Mouse (Mus musculus): ENCODE data around the gene Orm1.

Orm1 gene

DNA sequence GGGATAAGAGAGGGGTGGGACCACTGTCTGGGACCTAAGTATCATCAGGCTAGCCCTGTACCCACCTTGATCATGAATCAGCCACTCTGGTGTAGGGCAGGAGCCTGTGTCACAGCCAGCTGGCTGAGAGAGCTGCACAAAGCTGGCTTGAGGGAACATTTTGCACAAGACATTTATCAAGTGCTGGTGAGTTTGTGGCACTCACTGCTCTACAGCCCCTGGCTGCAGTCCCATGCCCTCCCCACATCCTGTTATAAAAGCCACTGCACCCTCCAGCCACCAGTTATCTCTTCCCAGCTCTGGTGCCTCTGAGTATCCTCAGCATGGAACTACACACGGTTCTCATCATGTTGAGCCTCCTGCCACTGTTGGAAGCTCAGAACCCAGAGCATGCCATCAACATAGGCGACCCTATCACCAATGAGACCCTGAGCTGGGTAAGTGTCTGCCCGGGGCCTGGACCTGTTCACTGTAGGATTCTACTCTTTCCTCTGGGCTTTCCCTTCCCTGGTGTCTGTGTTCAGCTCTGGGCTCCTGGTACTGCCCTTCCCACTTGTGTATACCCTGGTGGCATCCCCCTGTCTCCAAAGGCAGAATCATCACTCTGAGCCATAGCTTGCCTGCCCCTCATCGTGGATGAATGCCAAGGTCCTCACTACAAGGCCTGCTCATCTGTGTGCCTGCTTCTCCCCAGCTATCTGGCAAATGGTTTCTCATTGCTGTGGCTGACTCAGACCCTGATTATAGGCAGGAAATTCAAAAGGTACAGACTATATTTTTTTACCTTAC is 11.7 kb downstream of the Orm1 start, which contains the start of gene Orm3:
TSS of gene Orm3 (plus strand) at position 286 of the 789 bp plus-strand sequence.
- no peak for DNase-seq (ENCODE audit: low spot score)

DNA sequence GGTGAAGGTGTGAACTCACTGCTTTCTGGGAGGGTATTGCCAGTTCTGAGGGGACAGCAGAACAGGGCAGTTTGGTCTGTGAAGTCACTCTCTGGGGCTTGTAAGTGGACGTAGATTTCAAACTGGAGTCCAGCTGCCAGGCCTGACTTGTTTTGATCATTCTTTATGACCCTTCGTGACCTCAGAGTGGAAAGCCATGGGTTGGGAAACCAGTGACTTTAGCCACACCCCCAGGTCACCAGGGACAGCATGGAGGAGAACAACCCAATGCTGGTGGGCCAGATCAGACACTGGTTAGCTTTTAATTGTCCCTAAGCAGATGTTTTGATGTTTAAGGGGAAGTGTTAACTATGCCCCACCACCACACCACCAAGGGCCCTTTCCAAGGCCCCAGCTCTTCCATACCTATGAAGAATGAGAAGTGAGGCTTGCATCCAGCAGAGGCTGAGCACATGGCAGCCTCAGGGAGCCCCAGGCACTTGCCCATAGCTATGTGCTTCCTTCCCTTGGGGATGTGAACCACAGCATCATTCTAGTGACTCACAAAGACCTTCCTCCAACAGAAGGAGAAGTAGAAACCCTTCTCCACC is 12.7 kb downstream of the Orm1 start:
- no peak for DNase-seq (ENCODE audit: low spot score)

DNA sequence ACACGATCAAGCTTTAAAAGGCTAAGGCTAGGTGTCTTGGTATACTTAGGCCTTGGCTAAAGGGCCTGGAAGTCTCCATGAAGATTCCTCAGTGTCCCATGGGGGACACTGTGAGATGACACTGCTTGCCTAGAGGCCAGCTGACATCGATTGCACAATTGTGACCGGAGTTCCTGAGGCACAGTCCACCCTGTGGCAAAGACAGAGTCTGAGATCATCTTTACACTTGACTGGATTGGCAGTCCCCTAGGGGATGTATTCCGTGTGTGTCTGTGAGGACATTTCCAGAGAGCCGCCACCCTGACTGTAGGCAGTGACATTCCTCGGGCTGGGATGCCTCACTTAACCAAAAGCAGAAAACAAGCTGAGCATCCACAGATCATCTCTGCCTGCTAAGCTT is 15.5 kb downstream of the Orm1 start:
- DNase-seq (ENCODE audit: low spot score), result no peak

DNA sequence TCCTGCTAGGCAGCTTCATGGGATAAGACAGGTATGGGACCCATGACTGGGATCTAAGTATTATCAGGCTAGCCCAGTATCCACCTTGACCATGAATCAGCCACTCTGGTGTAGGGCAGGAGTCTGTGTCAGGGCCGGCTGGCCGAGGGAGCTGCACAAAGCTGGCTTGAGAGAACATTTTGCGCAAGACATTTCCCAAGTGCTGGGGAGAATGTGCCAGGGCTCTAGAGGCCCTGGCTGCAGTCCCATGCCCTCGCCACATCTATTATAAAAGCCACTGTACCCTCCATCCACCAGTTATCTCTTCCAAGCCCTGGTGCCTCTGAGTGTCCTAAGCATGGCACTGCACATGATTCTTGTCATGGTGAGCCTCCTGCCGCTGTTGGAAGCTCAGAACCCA is 17.8 kb downstream of the Orm1 start, which contains the start of gene Orm2:
TSS of gene Orm2 (plus strand) at position 300 of the 400 bp plus-strand sequence.
- no peak for DNase-seq (ENCODE audit: low spot score)

DNA sequence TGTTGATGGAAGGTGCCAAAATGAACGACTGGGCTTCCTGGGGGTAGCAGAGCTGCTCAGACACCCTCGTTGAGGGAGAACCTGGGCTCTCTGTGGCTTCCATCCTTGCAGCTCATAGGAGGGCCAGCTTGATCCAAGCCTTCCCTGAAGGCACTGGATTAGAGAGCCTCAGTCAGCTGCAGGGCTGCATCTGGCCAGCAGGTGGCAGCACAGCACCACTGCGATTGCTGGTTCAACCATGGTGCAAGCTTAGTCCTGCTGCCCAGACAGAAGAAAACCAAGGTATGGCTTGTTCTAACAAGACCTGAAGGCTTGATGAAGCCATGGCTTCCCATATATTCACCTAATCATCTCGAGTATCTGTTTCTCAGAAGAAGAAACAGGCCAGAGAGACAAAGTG is 24.2 kb downstream of the Orm1 start:
- DNase-seq (ENCODE audit: low spot score), result peak; percentile 87

DNA sequence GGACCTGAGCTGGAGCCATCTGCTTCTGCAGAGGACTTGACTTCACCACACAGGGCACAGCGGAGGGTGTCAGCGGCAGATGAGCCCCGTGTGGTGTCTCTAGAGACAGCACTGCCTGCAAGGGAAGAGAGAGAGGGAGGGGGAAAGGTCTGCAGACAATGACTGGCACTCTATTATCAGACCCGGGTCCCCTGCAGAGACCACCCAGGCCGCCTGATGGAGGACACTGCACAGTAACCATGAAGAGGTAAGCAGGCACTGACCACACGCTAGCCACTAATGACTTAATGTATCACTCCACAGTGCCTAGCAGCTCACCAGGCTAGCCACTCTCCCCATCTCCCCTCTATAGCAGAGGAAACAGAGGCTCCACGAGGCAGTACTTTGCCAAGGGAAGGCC is 26.5 kb downstream of the Orm1 start:
- DNase-seq (ENCODE audit: low spot score), result no peak

DNA sequence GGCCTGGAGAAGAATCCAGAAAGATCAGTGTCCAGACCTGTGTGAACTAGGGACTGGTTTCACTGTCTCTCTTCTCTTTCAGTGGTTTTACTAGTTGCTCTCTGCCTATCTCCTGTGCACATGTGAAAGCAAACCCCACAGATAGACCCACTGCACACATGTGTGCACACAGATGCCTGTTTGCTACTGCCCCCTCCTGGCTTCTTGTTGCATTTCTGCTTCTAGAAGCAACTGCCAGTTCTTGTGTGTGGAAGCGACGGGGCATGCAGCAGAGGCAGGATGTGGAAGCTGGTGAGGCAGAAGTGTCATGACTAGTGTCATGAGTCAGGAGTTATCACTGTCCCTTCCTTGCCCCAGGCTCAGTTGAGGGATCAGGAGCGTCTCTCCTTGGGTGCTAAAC is 27.5 kb downstream of the Orm1 start:
- no peak for DNase-seq (ENCODE audit: low spot score)

DNA sequence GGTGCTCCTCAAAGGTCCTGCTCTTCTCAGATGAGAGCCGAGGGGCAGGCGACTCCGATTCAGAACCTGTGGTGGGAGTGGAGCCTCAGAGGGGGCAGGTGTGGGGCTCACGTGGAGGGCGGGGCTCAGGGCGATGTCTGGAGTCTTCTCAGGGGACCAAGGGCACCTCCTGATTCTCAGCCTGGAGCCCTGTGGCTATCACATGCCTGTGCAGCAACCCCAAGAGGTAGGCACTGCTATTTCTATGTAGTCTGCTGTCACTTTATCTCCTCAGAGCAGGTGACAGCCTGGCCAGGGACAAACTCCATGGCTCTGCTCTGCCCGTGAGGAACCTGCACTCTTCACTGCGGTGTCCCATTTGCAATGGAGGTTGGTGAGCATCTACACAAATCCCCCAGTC is 29.0 kb downstream of the Orm1 start:
- DNase-seq (ENCODE audit: low spot score), result no peak

DNA sequence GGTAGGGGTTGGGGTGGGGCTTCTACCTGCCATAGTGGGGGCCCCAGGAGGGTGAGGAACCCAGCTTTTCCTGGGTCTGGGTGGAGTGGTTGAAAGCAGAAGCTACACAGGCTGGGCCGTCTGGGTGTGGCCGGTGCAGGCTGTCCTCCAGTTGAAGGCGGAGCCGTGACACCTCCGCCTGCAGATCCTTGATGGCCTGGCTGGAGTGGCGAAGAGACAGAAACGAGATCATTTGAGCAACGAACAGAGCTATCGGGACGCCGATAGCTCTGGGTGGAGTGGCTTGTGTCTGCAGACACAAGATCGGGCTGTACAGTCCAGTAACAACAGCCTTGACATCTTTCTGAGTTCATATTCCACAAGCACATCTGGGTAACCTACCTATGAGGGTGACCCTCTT is 30.0 kb downstream of the Orm1 start:
- DNase-seq (ENCODE audit: low spot score), result no peak

DNA sequence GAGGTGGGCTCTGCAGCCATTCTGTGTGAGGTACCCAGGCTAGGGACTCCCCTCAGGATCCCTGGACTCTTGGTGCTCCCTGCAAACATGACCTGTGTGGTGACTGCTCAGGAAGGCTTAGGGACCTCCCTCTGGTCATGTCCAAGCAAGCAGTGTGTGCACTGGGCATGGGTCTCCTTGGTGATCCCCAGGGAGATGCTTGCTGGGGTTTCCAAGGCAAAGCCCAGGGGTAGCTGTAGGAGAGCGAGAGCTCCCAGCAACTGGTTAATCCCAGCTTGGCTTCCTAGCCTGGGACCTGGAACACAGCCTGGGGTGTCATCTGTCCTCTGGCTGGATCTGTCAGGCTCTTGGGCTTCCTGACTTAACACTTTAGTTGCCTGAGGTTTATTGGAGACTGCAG is 31.0 kb downstream of the Orm1 start:
- peak; percentile 36 for DNase-seq (ENCODE audit: low spot score)

DNA sequence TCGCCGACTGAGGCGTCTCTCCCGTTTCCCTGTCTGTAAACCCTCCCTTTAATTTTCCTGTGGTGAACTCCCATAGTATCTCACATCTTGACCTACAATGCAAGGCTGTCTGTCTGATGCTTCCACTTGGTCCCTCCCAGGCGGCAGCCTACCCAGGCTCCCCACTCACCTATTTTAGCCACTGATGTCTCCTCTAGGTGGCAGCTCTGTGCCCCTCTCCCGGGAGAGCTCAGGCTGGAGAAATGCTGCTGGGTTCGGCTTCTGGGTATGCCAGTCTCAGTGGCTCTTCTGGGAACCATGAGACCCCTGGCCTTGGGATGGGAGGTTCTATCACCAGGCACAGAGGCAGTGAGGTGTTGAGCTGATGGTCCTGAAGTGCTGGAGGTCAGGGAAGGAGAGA is 33.1 kb downstream of the Orm1 start:
- no peak for DNase-seq (ENCODE audit: low spot score)

DNA sequence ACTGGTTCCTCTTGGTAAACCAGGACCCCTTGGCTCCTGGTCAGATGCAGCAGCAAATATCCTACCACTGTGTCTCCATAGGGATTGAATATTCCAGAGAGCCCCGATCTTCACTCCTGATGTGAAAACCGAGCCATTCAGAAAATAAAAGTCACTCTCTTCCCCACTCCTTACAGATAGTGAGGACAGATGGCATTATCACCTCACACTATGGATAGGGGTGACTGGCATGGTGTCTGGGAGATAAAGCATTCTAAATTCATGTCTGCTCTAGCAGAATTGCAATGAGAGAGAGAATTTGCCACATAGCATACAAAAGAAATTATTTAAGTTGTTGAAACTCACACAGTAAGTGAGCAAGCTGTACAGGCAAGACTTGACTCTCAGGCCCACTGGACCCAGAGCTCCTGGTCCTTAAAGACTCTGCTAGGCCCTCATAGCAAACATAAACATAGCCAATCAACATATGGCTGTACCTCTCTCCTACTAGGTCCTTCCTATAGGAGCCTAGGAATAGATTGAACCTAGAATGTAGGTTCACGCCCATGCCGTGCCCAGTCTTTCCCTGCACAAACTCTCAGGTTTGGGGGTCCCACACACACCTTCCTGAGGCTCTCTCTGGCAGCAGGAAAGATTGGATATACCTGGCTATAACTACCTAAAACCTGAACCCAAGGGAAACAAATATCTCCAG is 38.5 kb downstream of the Orm1 start:
- no peak for DNase-seq (ENCODE audit: low spot score)

DNA sequence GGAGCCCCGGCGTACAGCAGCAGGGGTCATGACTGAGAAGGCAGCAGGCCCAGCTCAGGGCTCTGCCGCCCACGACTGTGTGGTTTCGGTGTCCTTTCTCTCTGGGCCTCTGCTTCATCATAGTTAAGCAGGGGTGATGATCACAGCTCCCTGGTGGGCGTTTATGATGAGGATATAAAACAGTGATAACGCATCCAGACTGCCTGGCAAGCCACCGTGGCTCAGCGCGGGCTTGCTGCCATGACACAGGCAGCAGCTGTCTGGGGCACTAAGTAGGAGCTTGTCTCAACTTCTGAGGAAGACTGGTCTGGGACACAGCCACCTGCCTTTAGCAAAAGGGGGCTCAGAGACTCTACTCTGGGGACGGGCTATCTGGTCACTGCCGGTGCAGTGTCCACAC is 39.1 kb downstream of the Orm1 start:
- no peak for DNase-seq (ENCODE audit: low spot score)

DNA sequence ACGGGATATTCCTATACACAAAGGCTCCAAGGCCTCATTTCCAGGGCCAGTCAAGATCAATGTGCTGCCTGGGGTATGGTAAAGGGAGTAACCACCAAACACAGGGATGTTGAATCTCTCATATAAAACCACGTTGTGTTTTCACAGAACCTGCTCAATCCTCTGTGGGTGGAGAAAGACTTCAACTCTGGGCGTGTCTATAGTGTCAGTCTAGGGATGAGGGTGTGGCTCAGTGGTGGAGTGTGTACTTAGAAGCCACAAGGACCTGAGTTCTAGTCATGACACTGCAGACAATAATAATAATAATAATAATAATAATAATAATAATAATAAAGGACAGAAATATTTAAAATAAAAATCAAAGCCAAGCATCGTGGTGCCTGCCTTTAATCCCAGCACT is 39.9 kb downstream of the Orm1 start:
- DNase-seq (ENCODE audit: low spot score), result no peak

DNA sequence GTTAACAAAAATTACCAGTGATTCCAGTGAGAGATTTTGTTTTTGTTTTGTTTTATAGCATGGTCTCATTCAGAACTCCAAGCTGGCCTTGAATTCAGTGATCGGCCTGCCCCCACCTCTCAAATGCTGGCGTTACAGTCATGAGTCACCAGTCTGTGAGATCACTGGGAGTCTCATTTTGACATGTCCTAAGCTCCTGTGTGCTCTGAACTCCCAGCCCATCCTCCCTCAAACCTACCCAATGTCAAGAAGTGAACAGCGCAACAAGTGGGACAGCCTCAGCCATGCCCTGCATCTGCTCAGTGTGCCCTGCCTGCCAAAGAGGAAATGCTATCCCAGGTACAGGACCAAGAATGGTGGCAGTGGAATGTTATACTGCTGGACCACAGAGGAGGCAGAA is 40.9 kb downstream of the Orm1 start:
- DNase-seq (ENCODE audit: low spot score), result no peak

DNA sequence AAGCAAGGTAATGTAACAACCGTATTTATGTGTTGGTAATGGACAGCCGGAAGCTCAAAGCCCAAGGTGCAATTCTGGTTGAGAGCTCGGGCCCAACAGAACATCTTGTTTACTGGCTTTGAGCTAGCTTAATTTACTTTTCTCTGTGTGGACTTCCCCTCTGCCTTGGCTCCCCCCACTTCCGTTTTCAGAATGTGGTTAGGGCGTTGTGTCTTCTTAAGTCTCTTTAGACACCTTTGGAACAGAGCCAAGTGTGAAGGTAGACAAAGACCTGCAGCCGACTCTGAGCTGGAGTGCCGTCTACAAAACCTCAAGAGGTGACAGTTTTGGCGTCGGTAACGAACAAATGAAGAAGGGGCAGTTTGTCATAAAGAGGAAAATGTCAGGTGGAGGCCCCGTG is 41.4 kb downstream of the Orm1 start:
- no peak for DNase-seq (ENCODE audit: low spot score)

DNA sequence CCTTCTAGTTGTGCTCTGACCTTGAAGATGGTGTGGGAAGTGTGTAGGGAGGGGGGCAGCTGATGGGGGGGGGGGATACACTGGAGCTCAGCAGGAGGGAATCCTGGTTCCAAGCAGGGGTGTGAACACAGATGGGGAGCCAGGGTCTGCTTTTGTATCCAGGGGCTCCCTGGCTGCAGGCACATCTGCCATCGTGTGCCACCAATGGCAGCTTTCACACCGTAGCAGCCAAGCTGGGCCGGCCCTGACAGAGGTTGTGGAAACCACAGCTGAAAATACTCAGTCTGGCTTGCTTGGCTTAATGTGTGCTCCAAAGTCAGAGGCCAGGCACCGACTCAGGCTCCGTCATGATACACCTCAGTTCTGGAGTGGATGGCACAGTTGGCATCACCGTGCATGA is 43.7 kb downstream of the Orm1 start:
- DNase-seq (ENCODE audit: low spot score), result no peak

DNA sequence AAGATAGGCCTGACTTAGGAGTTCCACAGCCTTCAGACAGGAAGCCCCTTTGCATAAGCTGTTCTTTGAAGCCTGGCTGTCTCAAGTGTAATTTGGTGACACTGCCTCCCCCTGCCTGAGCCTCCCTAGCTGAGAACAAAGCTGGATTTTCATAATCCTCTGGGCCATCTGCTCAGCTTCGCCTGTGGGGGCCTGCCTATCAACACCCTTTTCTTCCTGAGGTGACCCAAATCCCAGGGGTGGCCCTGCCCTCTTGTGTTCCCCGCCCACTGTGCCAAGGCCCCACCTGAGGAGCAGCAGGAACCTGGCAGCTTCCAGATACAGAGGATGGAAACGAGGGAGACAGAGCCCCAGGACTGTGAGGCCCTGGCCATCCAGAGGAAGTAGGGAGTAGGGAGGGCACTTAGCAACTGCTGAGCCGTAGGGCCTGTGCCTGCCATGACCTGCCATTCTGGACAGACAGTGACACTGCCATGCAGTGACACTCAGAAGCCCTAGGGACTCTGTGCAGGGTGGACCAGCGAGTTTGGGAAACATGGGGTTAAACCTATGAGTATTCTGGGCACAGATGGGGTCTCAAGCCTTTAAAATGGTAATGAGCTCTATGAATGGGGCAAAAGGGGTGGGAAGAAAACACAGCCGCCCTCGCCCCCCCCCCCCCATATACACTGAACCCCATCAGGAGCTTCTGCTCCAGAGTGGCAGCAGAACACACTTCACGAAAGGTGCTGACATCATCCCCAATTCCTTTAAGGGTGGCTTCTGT is 44.9 kb downstream of the Orm1 start:
- DNase-seq (ENCODE audit: low spot score), result no peak

DNA sequence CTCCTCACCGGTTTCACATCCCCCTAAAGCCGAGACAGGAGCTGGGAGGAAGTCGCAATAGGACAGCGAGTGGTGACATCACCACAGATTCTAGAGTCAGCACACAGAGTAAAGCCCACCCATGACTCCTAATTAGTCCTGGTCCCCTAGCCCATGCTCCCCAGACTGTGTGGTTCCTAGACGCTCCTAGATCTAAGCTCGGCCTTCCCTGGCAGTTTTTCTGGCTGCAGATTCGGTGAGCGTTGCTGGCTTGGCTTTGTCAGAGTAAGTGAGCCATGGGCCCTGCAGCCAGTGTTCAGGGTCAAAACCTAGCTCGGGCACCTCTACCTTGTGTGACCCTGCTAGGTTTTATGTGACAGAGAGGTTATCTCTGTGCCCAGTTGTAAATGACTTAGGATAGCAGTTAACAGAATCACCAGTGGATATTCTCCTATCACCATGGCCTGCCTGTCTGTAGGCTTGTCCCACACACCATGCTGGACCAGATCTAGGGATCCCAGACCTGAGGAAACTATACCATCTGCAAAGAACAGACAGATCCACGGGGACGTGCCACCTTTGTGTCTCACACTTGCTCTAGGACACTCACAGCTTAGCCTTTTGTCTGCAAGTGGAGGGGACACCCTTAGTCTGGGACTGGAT is 45.6 kb downstream of the Orm1 start:
- no peak for DNase-seq (ENCODE audit: low spot score)

DNA sequence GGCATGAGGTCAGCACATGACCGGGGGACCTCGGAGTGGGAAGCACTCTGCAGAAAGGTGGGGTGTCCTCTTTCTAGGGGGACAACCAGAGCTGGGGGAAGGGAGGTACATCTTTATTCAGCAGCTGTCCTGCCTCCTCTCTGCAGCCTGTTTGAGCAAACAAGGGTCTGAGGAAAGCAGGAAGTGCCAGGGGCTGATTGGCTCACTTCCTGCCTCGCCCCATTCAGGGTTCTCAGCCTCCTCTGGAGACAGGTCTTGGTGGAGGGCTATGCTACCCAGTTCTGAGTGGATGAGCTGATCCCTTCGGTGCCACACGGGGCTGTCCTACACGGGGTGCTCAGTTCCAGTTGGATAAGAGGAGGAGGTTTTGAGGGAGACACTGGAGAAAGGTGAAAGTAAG is 47.0 kb downstream of the Orm1 start:
- DNase-seq (ENCODE audit: low spot score), result no peak

Data from ovary, postnatal 14 days (tissue).